Mouse (Mus musculus) MEL (cell line): ENCODE measurements at regions not wholly inside any gene's neighbourhood (a gene's known extent, or its start where the extent isn't known, plus 50 kb on each side); places are given as distances from the start of the nearest gene placed in this dataset.
A peak's percentile ranks its signal among the peaks of the same experiment; 100 is the strongest.

Source experiments
- DNase-seq: peaks from one replicate; pipeline ENCODE4 v3.0.0; 2011; ENCODE audit warnings: low read depth, low spot score
- H3K27ac ChIP-seq: 2 replicates; pipeline ENCODE4 v1.5.1; 2012; ENCODE audit warnings: low read depth, mild to moderate bottlenecking, control low read depth, low read length, moderate library complexity; ENCODE audit not compliant: control insufficient read depth
- H3K27me3 ChIP-seq, 2 experiments: fragments of 150-350 bp in 1 of 2; sonication (generic) in 1 of 2; 2 replicates each; pipeline ENCODE4 v1.6.1; 2012; ENCODE audit warnings: low read length in 2 of 2, mild to moderate bottlenecking in 2 of 2, improper control_type of control experiment in 1 of 2, moderate library complexity in 1 of 2; ENCODE audit not compliant: insufficient read depth in 2 of 2, control insufficient read depth in 1 of 2
- H3K36me3 ChIP-seq, 2 experiments: 2 replicates each; pipeline ENCODE4 v1.6.1; 2012 to 2014; ENCODE audit warnings: low read length in 2 of 2, improper control_type of control experiment in 1 of 2, inconsistent platforms in 1 of 2, mild to moderate bottlenecking in 1 of 2; ENCODE audit not compliant: insufficient read depth in 2 of 2, control insufficient read depth in 1 of 2
- H3K4me1 ChIP-seq, 2 experiments: fragments of 150-350 bp in 1 of 2; sonication (generic) in 1 of 2; 2 replicates each; pipeline ENCODE4 v1.6.1; 2012; ENCODE audit warnings: low read length in 2 of 2, improper control_type of control experiment in 1 of 2, mild to moderate bottlenecking in 1 of 2; ENCODE audit not compliant: insufficient read depth in 2 of 2, control insufficient read depth in 1 of 2
- H3K4me3 ChIP-seq, 2 experiments: fragments of 150-350 bp in 1 of 2; sonication (generic) in 1 of 2; 2 replicates each; pipeline ENCODE4 v1.5.1; 2012; ENCODE audit warnings: low read depth in 2 of 2, low read length in 2 of 2, mild to moderate bottlenecking in 2 of 2, moderate library complexity in 2 of 2, control low read depth in 1 of 2, improper control_type of control experiment in 1 of 2; ENCODE audit not compliant: control insufficient read depth in 1 of 2, insufficient read depth in 1 of 2
- H3K79me2 ChIP-seq: 2 replicates; pipeline ENCODE4 v1.6.1; 2012; ENCODE audit warnings: mild to moderate bottlenecking, low read length, moderate library complexity; ENCODE audit not compliant: control insufficient read depth, poor library complexity, insufficient read depth
- H3K9ac ChIP-seq: 2 replicates; pipeline ENCODE4 v1.6.1; 2012; ENCODE audit warnings: low read depth, mild to moderate bottlenecking, control low read depth, low read length, moderate library complexity; ENCODE audit not compliant: control insufficient read depth, poor library complexity, severe bottlenecking
- H3K9me3 ChIP-seq: fragments of 150-350 bp; sonication (generic); replicated peaks from 2 replicates; pipeline ENCODE4 v1.6.1; 2012; ENCODE audit warnings: mild to moderate bottlenecking, low read length, improper control_type of control experiment, moderate library complexity; ENCODE audit not compliant: insufficient read depth
- CHD1 ChIP-seq: IDR thresholded peaks from 2 replicates; pipeline ENCODE4 v1.6.1; 2012; ENCODE audit warnings: low read depth, mild to moderate bottlenecking, inconsistent platforms, low read length, improper control_type of control experiment
- EP300 ChIP-seq, 2 experiments: IDR thresholded peaks; 2 replicates each; pipeline ENCODE4 v1.6.1; 2011; ENCODE audit warnings: improper control_type of control experiment in 2 of 2, low read length in 2 of 2, low read depth in 1 of 2, mild to moderate bottlenecking in 1 of 2
- KAT2A ChIP-seq: conservative IDR thresholded peaks from 2 replicates; pipeline ENCODE4 v1.6.1; 2012; ENCODE audit warnings: low read depth, low read length, improper control_type of control experiment, inconsistent platforms
- MAFK ChIP-seq: IDR thresholded peaks from 2 replicates; pipeline ENCODE4 v1.6.1; 2011; ENCODE audit warnings: low read depth, mild to moderate bottlenecking, low read length, improper control_type of control experiment, borderline replicate concordance
- MXI1 ChIP-seq: IDR thresholded peaks from 2 replicates; pipeline ENCODE4 v1.6.1; 2011; ENCODE audit warnings: mild to moderate bottlenecking, low read depth, low read length, improper control_type of control experiment
- SIN3A ChIP-seq: IDR thresholded peaks from 2 replicates; pipeline ENCODE4 v1.6.1; 2012; ENCODE audit warnings: low read length, improper control_type of control experiment, inconsistent platforms
- SMC3 ChIP-seq: IDR thresholded peaks from 2 replicates; pipeline ENCODE4 v1.6.1; 2011; ENCODE audit warnings: low read depth, low read length, improper control_type of control experiment
- TBP ChIP-seq: IDR thresholded peaks from 2 replicates; pipeline ENCODE4 v1.8.0; 2011; ENCODE audit warnings: low read depth, low read length, improper control_type of control experiment
- USF2 ChIP-seq, 2 experiments: IDR thresholded peaks; 2 replicates each; pipeline ENCODE4 v1.6.1; 2011 to 2012; ENCODE audit warnings: improper control_type of control experiment in 2 of 2, low read length in 2 of 2, borderline replicate concordance in 1 of 2, inconsistent platforms in 1 of 2, low read depth in 1 of 2, mild to moderate bottlenecking in 1 of 2; ENCODE audit not compliant: insufficient read depth in 1 of 2
- ZKSCAN1 ChIP-seq: IDR thresholded peaks from 2 replicates; pipeline ENCODE4 v1.6.1; 2012; ENCODE audit warnings: low read depth, mild to moderate bottlenecking, inconsistent platforms, low read length, improper control_type of control experiment, moderate library complexity
- ZNF384 ChIP-seq: IDR thresholded peaks from 2 replicates; pipeline ENCODE4 v1.6.1; 2012; ENCODE audit warnings: low read depth, mild to moderate bottlenecking, inconsistent platforms, low read length, improper control_type of control experiment

GRCm38 (mm10) chr1:7388627-7389026, 2580.9 kb downstream of the Gm37988 start:
- Histone ChIP-seq H3K27ac (no peak overlapping the region), H3K27me3 (no peaks in the 10 kb centered on the region), H3K4me3 (no peak overlapping the region), H3K9ac (no peak overlapping the region), H3K9me3 (no peaks in the 10 kb centered on the region), H3K79me2 (no peaks in the 10 kb centered on the region), H3K4me1 (no peaks in the 10 kb centered on the region), H3K36me3 (no peaks in the 10 kb centered on the region)
- no peak for DNase-seq
- TF ChIP-seq MAFK (no peak), SMC3 (no peak), SIN3A (no peak), KAT2A (no peak), USF2 (IDR thresholded peaks at IDR 0.05; ENCODE audit: borderline replicate concordance in 1 of 2, insufficient read depth in 1 of 2, low read depth in 1 of 2, low read length in 2 of 2) (no peak), TBP (no peak), EP300 (IDR thresholded peaks at IDR 0.05; ENCODE audit: low read depth in 1 of 2, low read length in 2 of 2) (no peak), CHD1 (no peak), MXI1 (no peak)

DNA sequence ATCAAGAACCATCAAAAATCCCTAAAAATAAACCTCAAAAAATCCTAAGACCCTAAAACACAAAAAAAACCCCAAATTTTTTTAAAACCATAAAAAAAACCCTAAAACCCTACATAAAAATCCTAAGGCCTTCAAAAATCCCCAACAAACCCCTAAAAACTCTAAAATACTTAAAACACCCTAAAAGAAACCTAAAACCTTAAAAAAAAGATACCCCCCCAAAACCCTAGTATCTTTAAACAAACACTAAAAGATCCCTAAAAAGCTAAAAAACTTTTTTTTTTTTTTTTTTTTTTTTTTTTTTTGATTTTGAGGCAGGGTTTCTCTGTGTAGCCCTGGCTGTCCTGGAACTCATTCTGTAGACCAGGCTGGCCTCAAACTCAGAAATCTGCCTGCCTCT, 2585.8 kb downstream of the Gm37988 start:
- Histone ChIP-seq H3K9ac (no peak overlapping the region), H3K4me3 (no peak overlapping the region), H3K9me3 (no peaks in the 10 kb centered on the region), H3K4me1 (no peaks in the 10 kb centered on the region), H3K27me3 (no peaks in the 10 kb centered on the region), H3K27ac (no peak overlapping the region), H3K36me3 (no peaks in the 10 kb centered on the region), H3K79me2 (no peaks in the 10 kb centered on the region; the same call in 1 of the 2 replicates)
- no peak for TF ChIP-seq SMC3
- TF ChIP-seq ZNF384: peak; percentile 43; the same call in 1 of the 2 replicates
- DNase-seq: no peak

DNA sequence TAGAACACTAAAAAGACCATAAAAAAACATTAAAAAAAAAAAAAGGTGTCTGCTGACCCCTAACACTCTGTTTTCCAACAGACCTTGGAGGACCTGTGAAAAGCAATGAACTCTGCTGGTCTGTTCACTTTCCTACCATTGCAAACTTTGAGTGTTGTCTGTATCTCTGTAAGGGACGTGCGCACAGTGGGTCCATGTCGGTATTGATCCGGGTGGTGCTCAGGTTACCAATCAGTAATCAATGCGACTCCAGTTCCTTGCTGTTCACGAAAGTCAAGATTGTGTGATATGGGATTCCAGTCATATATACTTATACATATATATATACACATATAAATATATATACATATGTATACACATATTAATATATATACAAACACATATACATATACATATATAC, 2586.5 kb downstream of the Gm37988 start:
- H3K36me3 ChIP-seq: no peaks in the 10 kb centered on the region
- no peaks in the 10 kb centered on the region; the same call in 1 of the 2 replicates for H3K79me2 ChIP-seq
- no peak overlapping the region for H3K9ac ChIP-seq
- no peak overlapping the region for H3K4me3 ChIP-seq
- no peak overlapping the region for H3K27ac ChIP-seq
- H3K27me3 ChIP-seq: no peaks in the 10 kb centered on the region
- no peaks in the 10 kb centered on the region for H3K9me3 ChIP-seq
- TF ChIP-seq ZKSCAN1 (peak; percentile 47; the same call in 1 of the 2 replicates), MAFK (no peak), ZNF384 (peak; percentile 31; the same call in 1 of the 2 replicates), SIN3A (no peak)
- H3K4me1 ChIP-seq: no peaks in the 10 kb centered on the region
- no peak for DNase-seq
